Mouse (Mus musculus) heart, adult 2 months (tissue): ENCODE measurements around the gene Dok5.

ENCODE experiments used
- CTCF ChIP-seq: fragments of 200-600 bp; IDR thresholded peaks from 2 replicates; pipeline ENCODE4 v1.8.1; 2022; ENCODE audit warnings: antibody characterized with exemption, mild to moderate bottlenecking, moderate library complexity
- POLR2A ChIP-seq: fragments of 200-500 bp; IDR thresholded peaks from 2 replicates; pipeline ENCODE4 v1.6.1; 2011; ENCODE audit warnings: mild to moderate bottlenecking, low read depth, low read length, control low read depth; ENCODE audit not compliant: insufficient read depth

DNA sequence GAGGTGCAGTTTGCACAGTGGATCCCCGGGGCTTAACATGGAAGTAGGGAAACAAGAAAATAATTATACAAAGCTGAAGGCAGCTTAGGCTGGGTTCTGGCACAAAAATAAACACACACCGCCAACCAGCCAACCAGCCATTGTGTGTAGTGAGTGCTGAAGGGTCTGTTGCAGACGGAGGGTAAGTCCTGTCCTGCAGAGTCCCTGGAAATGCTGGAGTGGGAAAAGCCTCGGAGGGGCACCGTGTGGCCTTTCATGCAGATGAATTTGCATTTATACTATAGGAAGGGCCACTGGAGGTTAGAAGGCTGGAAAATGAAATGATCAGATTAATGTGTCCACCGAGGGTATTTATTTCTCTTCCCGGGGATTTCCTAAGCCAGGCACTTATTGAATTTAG, 97.2 kb downstream of the Dok5 start:
- no peak for TF ChIP-seq CTCF
- no peak for TF ChIP-seq POLR2A
